25 mouse cellular contexts compared by ENCODE assay signal in the genomic region with DNA sequence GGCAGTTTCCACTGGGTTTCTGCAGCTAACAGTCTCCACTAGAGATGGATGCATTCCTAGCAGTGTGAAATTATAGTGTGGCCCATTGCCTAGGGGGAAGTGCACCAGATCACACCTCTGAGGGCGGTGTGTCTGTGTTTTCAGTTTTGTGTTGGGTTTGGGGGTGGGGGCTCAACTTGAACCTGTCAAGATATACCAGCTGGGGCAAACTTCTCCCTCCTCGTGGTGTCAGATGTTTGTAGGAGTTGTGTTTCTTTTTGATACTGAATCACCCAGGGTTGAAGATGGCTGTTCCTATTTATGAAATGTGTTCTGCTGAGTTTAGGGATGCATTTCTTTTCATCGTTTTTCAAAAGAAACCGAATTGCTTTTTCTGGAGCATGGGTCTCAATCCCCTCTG.
DNase-seq lines count a peak whose midpoint lies in the region; ATAC-seq lines count a peak whose summit lies in the region.
"Had no signal": no experiment of that assay in that cellular context is flagged by ENCODE, and none has a peak within 500 bp of the region (broad histone marks: within the 10 kb centered on the region; RNA-seq: fewer than 3 reads in every experiment).

No protein-coding gene starts in this region.

- H3K9ac ChIP-seq in hindbrain, embryonic 15.5 days, result no peak overlapping the region
- H3K9ac ChIP-seq in hindbrain, embryonic 11.5 days (ENCODE audit: low read depth, low read length), result no peak overlapping the region
- H3K9ac ChIP-seq: embryonic facial prominence, embryonic 12.5 days; forebrain, postnatal 0 days; limb, embryonic 12.5 days; liver, postnatal 0 days; neural tube, embryonic 12.5 days; stomach, embryonic 15.5 days had no signal

- no peaks in the 10 kb centered on the region for H3K36me3 ChIP-seq in hindbrain, embryonic 15.5 days
- no peaks in the 10 kb centered on the region for H3K36me3 ChIP-seq in hindbrain, embryonic 11.5 days (ENCODE audit: control insufficient read depth, insufficient read depth, low read length)
- H3K36me3 ChIP-seq: embryonic facial prominence, embryonic 12.5 days; heart, embryonic 10.5 days; limb, embryonic 12.5 days; neural tube, embryonic 12.5 days; stomach, embryonic 15.5 days had no signal

- no peaks in the 10 kb centered on the region for H3K9me3 ChIP-seq in hindbrain, embryonic 15.5 days
- no peaks in the 10 kb centered on the region for H3K9me3 ChIP-seq in hindbrain, embryonic 11.5 days (ENCODE audit: control insufficient read depth, low read length)
- H3K9me3 ChIP-seq: embryonic facial prominence, embryonic 12.5 days; heart, embryonic 10.5 days; limb, embryonic 12.5 days; neural tube, embryonic 12.5 days; stomach, embryonic 15.5 days had no signal

- intact Hi-C loops in left cerebral cortex, postnatal 25 days (cut with DNase I), result no loop called here

- no peaks in the 10 kb centered on the region for H3K27me3 ChIP-seq in hindbrain, embryonic 15.5 days
- H3K27me3 ChIP-seq in hindbrain, embryonic 11.5 days (ENCODE audit: control insufficient read depth, insufficient read depth, low read length), result no peaks in the 10 kb centered on the region
- H3K27me3 ChIP-seq: embryonic facial prominence, embryonic 12.5 days; limb, embryonic 12.5 days; neural tube, embryonic 12.5 days; stomach, embryonic 15.5 days had no signal

- no peak overlapping the region for H3K27ac ChIP-seq in hindbrain, embryonic 15.5 days (replicated peaks)
- H3K27ac ChIP-seq in hindbrain, embryonic 11.5 days (ENCODE audit: low read depth, low read length), result no peak overlapping the region
- H3K27ac ChIP-seq: embryonic facial prominence, embryonic 12.5 days; heart, embryonic 10.5 days; hindbrain, postnatal 0 days; limb, embryonic 12.5 days; macrophage; neural tube, embryonic 12.5 days; stomach, embryonic 15.5 days had no signal

- 78% methylated on average over 4 of the region's 4 CpGs for WGBS in hindbrain, embryonic 15.5 days
- WGBS in hindbrain, embryonic 11.5 days, result 74% methylated on average over 4 of the region's 4 CpGs

- no peak for DNase-seq in hindbrain, embryonic 11.5 days (ENCODE audit: low spot score)
- DNase-seq in retina, embryonic 14.5 days (ENCODE audit: low spot score), result peak; percentile 9
- DNase-seq in retina, postnatal 1 day, result no peak
- DNase-seq in left cerebral cortex, postnatal 25 days (ENCODE audit: low spot score in 2 of 2), result peak; percentile 11 to 76
- peak; percentile 43 for DNase-seq in telencephalon, adult 2 months (ENCODE audit: low read depth, low spot score)
- no peak for DNase-seq in urinary bladder, postnatal 14 days (ENCODE audit: low spot score)
- no peak for DNase-seq in adipocyte (ENCODE audit: low spot score)
- DNase-seq: adrenal gland, postnatal 25 days; cerebellum, adult 9-11 months; kidney, adult 9 months; kidney, postnatal 36 days; layer of hippocampus, postnatal 36 days; liver, postnatal 0 days; thymus, adult 18-20 months; thymus, postnatal 4 days had no signal

- H3K4me2 ChIP-seq in hindbrain, embryonic 15.5 days, result peak overlapping the region; percentile 2; the same call in 1 of the 2 replicates
- H3K4me2 ChIP-seq in hindbrain, embryonic 11.5 days (replicated peaks; ENCODE audit: low read depth, low read length), result no peak overlapping the region
- H3K4me2 ChIP-seq: embryonic facial prominence, embryonic 12.5 days; limb, embryonic 12.5 days; liver, embryonic 11.5 days; neural tube, embryonic 12.5 days; stomach, embryonic 15.5 days had no signal

- no peaks in the 10 kb centered on the region for H3K4me1 ChIP-seq in hindbrain, embryonic 15.5 days (replicated peaks)
- no peaks in the 10 kb centered on the region for H3K4me1 ChIP-seq in hindbrain, embryonic 11.5 days (replicated peaks; ENCODE audit: control insufficient read depth, insufficient read depth, low read length)
- H3K4me1 ChIP-seq: embryonic facial prominence, embryonic 12.5 days; heart, embryonic 10.5 days; limb, embryonic 12.5 days; neural tube, embryonic 12.5 days; stomach, embryonic 15.5 days had no signal

- H3K4me3 ChIP-seq in hindbrain, embryonic 15.5 days, result no peak overlapping the region
- H3K4me3 ChIP-seq in hindbrain, embryonic 11.5 days (ENCODE audit: low read depth, low read length), result no peak overlapping the region
- H3K4me3 ChIP-seq: embryonic facial prominence, embryonic 12.5 days; heart, embryonic 10.5 days; limb, embryonic 12.5 days; neural tube, embryonic 12.5 days; stomach, embryonic 15.5 days had no signal

- ATAC-seq in hindbrain, embryonic 15.5 days (ENCODE audit: low FRiP score, low read depth), result no peak
- ATAC-seq in hindbrain, embryonic 11.5 days (ENCODE audit: low FRiP score), result no peak
- ATAC-seq: liver, postnatal 0 days had no signal

Comparison
In these comparisons a context has a peak if more than half of its experiments do, and no peak if none do; other contexts are left out.
1. DNase-seq: peak in retina, embryonic 14.5 days (single experiment), left cerebral cortex, postnatal 25 days (2 of 2) and telencephalon, adult 2 months (single experiment); none in hindbrain, embryonic 11.5 days (single experiment), retina, postnatal 1 day (single experiment), urinary bladder, postnatal 14 days (single experiment) and adipocyte (single experiment).